Mouse (Mus musculus) macrophage (primary cell): ENCODE results near the gene Bicc1. TPM values are rescaled to one million over a fixed set of nuclear protein-coding genes. Genes with fewer than 3 reads are reported as not detected.
"Not testable (repeated sequence)": the region's sequence is repeated elsewhere in the genome, so short reads cannot be mapped to it uniquely, and the experiment has no call there.

ENCODE experiments used
- H3K27ac ChIP-seq: fragments of 350-480 bp; formaldehyde crosslinking; 2 replicates; pipeline ENCODE4 v1.9.0; 2021
- H3K36me3 ChIP-seq: fragments of 350-480 bp; formaldehyde crosslinking; 2 replicates; pipeline ENCODE4 v1.9.0; 2021; ENCODE audit errors: inconsistent target
- H3K4me3 ChIP-seq: fragments of 350-480 bp; formaldehyde crosslinking; 2 replicates; pipeline ENCODE4 v1.9.0; 2021; ENCODE audit errors: inconsistent target
- H3K79me2 ChIP-seq: fragments of 350-480 bp; formaldehyde crosslinking; 2 replicates; pipeline ENCODE4 v1.9.0; 2021; ENCODE audit errors: inconsistent target
- WGBS: methylation state at CpG from one replicate; pipeline ENCODE4 v1.1.7; 2026; ENCODE audit warnings: inconsistent platforms; ENCODE audit not compliant: missing documents; 5-methylcytosine and 5-hydroxymethylcytosine counted together
- polyA plus RNA-seq: library from polyadenylated mRNA; stranded (reverse); fragments of 250-400 nt; gene quantifications from 3 replicates; pipeline ENCODE4 v1.2.4, GENCODE M21; 2018; ENCODE audit warnings: inconsistent platforms

Bicc1 gene
- polyA plus RNA-seq, 1 experiment from 2014 or later, result not detected

DNA sequence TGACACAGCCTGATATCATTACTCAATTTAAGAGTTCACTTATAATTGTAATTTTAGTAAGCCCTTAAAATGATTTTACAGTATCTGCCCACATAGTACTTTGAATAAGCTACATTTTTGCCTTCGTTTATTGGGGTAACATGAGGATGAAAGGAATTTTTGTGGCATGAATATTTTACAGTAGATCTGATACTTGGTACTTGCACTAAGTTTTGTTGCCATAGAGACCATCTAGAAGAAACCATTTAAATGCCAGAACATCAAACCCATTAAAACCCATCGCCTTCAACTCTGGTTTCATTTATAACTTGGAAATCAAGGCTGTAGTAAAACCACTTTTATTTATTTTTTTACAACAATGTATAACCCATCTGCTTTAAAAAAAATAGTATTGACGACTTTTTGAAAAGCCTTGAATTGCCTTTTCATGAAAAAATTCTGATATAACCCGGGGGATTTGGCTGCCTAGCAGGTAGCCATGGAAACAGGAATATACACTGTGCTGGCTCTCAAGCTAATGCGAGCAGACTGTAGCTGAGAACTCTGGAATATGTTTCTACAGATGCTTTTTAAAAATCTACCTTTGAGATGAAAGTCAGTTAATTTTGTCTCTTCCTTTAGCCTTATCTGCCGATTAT is 165.9 kb downstream of the Bicc1 start:
- Histone ChIP-seq H3K36me3 (no peaks in the 10 kb centered on the region), H3K79me2 (no peaks in the 10 kb centered on the region), H3K4me3 (no peak overlapping the region), H3K27ac (no peak overlapping the region)
- WGBS, result 92% methylated on average over 6 of the region's 6 CpGs

GRCm38 (mm10) chr10:70987396-70987795 is 172.1 kb downstream of the Bicc1 start:
- no peaks in the 10 kb centered on the region for H3K36me3 ChIP-seq
- H3K79me2 ChIP-seq, result no peaks in the 10 kb centered on the region
- H3K27ac ChIP-seq, result no peak overlapping the region
- 72% methylated on average over 3 of the region's 5 CpGs for WGBS
- no peak overlapping the region for H3K4me3 ChIP-seq

GRCm38 (mm10) chr10:70983036-70983670 is 176.3 kb downstream of the Bicc1 start:
- no peak overlapping the region for H3K27ac ChIP-seq
- no peaks in the 10 kb centered on the region for H3K79me2 ChIP-seq
- H3K36me3 ChIP-seq, result no peaks in the 10 kb centered on the region
- H3K4me3 ChIP-seq, result no peak overlapping the region
- 87% methylated on average over 11 of the region's 11 CpGs for WGBS

GRCm38 (mm10) chr10:70982156-70982555 is 177.3 kb downstream of the Bicc1 start:
- H3K79me2 ChIP-seq, result no peaks in the 10 kb centered on the region
- WGBS, result 91% methylated on average over 7 of the region's 7 CpGs
- H3K27ac ChIP-seq, result no peak overlapping the region

GRCm38 (mm10) chr10:70979657-70980056 is 179.8 kb downstream of the Bicc1 start:
- WGBS, result 90% methylated on average over 8 of the region's 8 CpGs

More at GRCm38 (mm10) chr10:70982156-70982555, 177.3 kb downstream of the Bicc1 start:
- Histone ChIP-seq H3K36me3 (no peaks in the 10 kb centered on the region), H3K4me3 (no peak overlapping the region)

DNA sequence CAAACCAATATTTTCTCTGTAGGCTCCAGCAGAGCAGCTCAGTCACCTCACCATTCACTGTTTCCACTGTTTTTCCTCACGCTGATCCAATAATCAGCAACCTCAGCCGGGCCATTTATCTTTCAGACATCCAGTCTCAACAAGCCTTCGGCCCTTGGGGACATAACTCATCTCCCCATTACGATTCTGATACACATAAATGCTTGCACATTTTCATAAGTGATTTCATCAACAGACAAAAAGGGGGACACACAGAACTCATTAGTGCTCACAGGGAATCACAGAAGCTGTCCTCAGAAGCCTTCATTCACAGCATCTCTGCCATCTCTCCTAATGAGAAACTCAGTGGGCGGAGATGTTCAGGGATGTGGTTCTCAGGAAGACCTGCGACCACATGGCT is 182.4 kb downstream of the Bicc1 start:
- Histone ChIP-seq H3K27ac (no peak overlapping the region), H3K79me2 (no peaks in the 10 kb centered on the region), H3K4me3 (no peak overlapping the region), H3K36me3 (no peaks in the 10 kb centered on the region)
- WGBS, result 79% methylated on average over 6 of the region's 6 CpGs

More at GRCm38 (mm10) chr10:70979657-70980056, 179.8 kb downstream of the Bicc1 start:
- Histone ChIP-seq H3K4me3 (no peak overlapping the region), H3K79me2 (no peaks in the 10 kb centered on the region), H3K36me3 (no peaks in the 10 kb centered on the region), H3K27ac (no peak overlapping the region)

- no peaks in the 10 kb centered on the region for H3K36me3 ChIP-seq
- H3K27ac ChIP-seq, result no peak overlapping the region
- H3K4me3 ChIP-seq, result no peak overlapping the region
- WGBS, result 66% methylated on average over 9 of the region's 9 CpGs
- H3K79me2 ChIP-seq, result no peaks in the 10 kb centered on the region
Observed at GRCm38 (mm10) chr10:70976633-70977032, 182.9 kb downstream of the Bicc1 start.

- H3K79me2 ChIP-seq, result no peaks in the 10 kb centered on the region
- no peaks in the 10 kb centered on the region for H3K36me3 ChIP-seq
- 92% methylated on average over 11 of the region's 11 CpGs for WGBS
- H3K4me3 ChIP-seq, result no peak overlapping the region
- H3K27ac ChIP-seq, result no peak overlapping the region
Observed at GRCm38 (mm10) chr10:70971156-70971555, 188.3 kb downstream of the Bicc1 start.

DNA sequence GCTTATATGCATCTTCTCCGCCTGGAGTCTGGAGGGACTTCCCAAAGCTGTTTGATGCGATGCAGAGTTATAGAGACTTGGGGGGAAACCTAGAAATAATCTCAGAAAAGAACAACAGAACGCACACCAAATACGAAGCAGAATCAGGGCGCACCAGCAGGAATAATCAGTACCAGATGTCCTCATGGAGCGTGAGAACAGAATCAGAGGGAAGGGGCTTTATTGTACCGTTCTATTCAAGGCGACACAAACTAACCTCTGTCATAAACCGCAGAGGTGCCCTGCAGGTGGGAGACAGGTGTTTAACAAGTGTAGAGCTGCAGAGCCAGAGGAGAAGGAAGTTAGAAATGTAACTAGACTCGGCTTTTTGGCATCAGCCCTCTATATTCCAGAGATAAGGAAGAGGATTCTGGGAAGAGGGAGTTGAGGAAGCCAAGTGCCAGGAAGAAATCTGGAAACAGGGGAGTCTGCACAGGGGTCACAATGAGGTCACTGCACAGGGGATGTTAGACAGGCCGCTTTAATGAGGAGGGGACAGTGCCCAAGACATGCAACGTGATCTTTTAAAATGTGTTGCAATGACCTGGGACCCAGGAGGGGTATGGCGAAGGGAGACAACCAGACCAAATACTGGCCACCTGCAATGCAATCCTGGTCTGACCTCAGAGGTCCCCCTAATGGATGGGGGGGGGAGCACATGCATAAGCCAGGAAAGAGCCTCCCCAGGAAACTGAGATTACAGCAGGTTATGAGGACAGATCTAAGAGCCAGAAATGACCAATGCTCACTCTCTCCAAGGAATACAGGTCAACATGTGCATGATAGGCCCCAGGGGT is 190.4 kb downstream of the Bicc1 start:
- 87% methylated on average over 13 of the region's 13 CpGs for WGBS
- H3K4me3 ChIP-seq, result no peak overlapping the region
- H3K79me2 ChIP-seq, result no peaks in the 10 kb centered on the region
- no peaks in the 10 kb centered on the region for H3K36me3 ChIP-seq
- H3K27ac ChIP-seq, result no peak overlapping the region

GRCm38 (mm10) chr10:70966642-70967345 is 192.7 kb downstream of the Bicc1 start:
- Histone ChIP-seq H3K4me3 (no peak overlapping the region), H3K36me3 (no peaks in the 10 kb centered on the region), H3K27ac (no peak overlapping the region), H3K79me2 (no peaks in the 10 kb centered on the region)
- 86% methylated on average over 16 of the region's 16 CpGs for WGBS

DNA sequence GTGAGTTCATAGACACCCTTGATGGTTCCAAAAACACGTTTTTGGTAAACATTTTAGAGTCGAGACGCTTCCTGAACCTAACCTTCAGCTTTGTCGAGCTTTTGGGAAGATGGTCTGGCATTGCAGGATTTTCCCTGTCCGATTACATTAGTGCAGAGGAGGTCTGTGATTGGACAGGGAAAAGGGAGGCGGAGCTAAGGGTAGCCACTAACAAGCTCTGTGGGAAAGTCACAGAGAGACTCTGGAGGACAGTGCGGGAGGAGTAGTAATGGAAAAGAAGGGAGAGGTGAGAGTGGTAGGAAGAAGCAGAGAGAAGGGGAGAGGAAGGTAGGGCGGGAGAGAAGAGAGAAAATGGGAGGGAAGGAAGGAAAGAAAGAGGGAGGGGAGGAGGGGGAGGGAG is 194.8 kb downstream of the Bicc1 start:
- no peaks in the 10 kb centered on the region for H3K36me3 ChIP-seq
- no peaks in the 10 kb centered on the region for H3K79me2 ChIP-seq
- no peak overlapping the region for H3K4me3 ChIP-seq
- no peak overlapping the region for H3K27ac ChIP-seq
- 42% methylated on average over 6 of the region's 8 CpGs for WGBS

DNA sequence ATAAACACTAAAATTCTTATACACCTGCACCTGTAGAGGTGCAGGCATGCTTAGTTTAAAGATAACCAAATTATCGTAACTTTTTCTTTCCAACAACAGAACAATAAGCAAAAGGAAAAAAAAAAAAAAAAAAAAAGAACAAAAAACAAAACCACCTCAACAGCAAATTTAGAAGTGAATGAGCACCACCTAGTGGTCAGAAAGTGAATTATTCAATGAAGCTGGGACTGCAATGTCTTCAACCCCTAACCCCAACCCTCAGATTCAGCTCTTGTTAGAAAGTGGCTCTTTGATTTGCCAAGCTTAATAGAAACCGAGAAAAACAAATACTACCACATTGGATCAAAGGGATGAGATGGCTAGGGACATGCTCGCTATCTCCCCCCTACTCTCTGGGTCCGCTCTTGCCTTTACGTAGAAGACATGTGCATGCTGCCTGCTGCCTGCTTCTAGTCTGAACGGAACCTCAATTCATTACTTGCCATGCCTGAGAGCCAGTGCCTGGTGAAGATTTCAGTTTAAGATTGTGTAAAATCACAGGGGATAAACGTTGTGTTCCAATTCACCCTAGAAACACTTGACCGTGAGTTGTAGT is 195.8 kb downstream of the Bicc1 start:
- Histone ChIP-seq H3K27ac (no peak overlapping the region), H3K4me3 (no peak overlapping the region), H3K79me2 (no peaks in the 10 kb centered on the region), H3K36me3 (no peaks in the 10 kb centered on the region)
- WGBS, result 63% methylated on average over 7 of the region's 8 CpGs

GRCm38 (mm10) chr10:70961641-70962040 is 197.9 kb downstream of the Bicc1 start:
- WGBS, result 91% methylated on average over 8 of the region's 8 CpGs
- H3K4me3 ChIP-seq, result no peak overlapping the region

GRCm38 (mm10) chr10:70960396-70960795 is 199.1 kb downstream of the Bicc1 start:
- H3K36me3 ChIP-seq, H3K79me2 ChIP-seq, H3K4me3 ChIP-seq, H3K27ac ChIP-seq: not testable (repeated sequence)
- 91% methylated on average over 6 of the region's 6 CpGs for WGBS

More at GRCm38 (mm10) chr10:70961641-70962040, 197.9 kb downstream of the Bicc1 start:
- H3K36me3 ChIP-seq, result no peaks in the 10 kb centered on the region
- no peaks in the 10 kb centered on the region for H3K79me2 ChIP-seq
- H3K27ac ChIP-seq, result no peak overlapping the region
